Mouse (Mus musculus) hindbrain, postnatal 0 days (tissue): ENCODE data around the gene St3gal4. TPM values are rescaled to one million over a fixed set of nuclear protein-coding genes. Genes with fewer than 3 reads are reported as not detected.

ENCODE experiments used
- ATAC-seq: fragments of 200-750 bp; cut with Nextera tagmentation; 2 replicates; pipeline ENCODE4 v1.8.0; 2017; ENCODE audit warnings: mild to moderate bottlenecking, moderate TSS enrichment, moderate library complexity
- DNase-seq: peaks from one replicate; pipeline ENCODE4 v3.0.0-alpha.2; 2015; ENCODE audit warnings: low spot score
- H3K27ac ChIP-seq: fragments of 300-500 bp; sonication (generic); 2 replicates; pipeline ENCODE4 v1.5.1; 2014; ENCODE audit warnings: mild to moderate bottlenecking
- H3K27me3 ChIP-seq: fragments of 300-500 bp; sonication (generic); 2 replicates; pipeline ENCODE4 v1.6.1; 2014; ENCODE audit warnings: low read length, mixed read lengths; ENCODE audit not compliant: insufficient read depth
- H3K36me3 ChIP-seq: fragments of 300-500 bp; sonication (generic); 2 replicates; pipeline ENCODE4 v1.6.1; 2014; ENCODE audit warnings: low read length, mixed read lengths; ENCODE audit not compliant: insufficient read depth
- H3K4me1 ChIP-seq: fragments of 300-500 bp; sonication (generic); 2 replicates; pipeline ENCODE4 v1.6.1; 2014; ENCODE audit warnings: antibody characterized with exemption, low read length, mixed read lengths; ENCODE audit not compliant: insufficient read depth
- H3K4me2 ChIP-seq: fragments of 300-500 bp; sonication (generic); 2 replicates; pipeline ENCODE4 v1.6.1; 2014; ENCODE audit warnings: low read depth, mild to moderate bottlenecking, low read length, moderate library complexity, mixed read lengths
- H3K4me3 ChIP-seq: fragments of 300-500 bp; sonication (generic); 2 replicates; pipeline ENCODE4 v1.5.1; 2014; ENCODE audit warnings: low read length
- H3K9ac ChIP-seq: fragments of 300-500 bp; sonication (generic); replicated peaks from 2 replicates; pipeline ENCODE4 v1.6.1; 2014; ENCODE audit warnings: mild to moderate bottlenecking, low read length, moderate library complexity, mixed read lengths
- H3K9me3 ChIP-seq: fragments of 300-500 bp; sonication (generic); 2 replicates; pipeline ENCODE4 v1.6.1; 2016; ENCODE audit warnings: low read length, mixed read lengths
- CTCF ChIP-seq: IDR thresholded peaks from 2 replicates; pipeline ENCODE4 v1.5.1; 2016; ENCODE audit warnings: antibody characterized with exemption, control low read depth, low read depth
- WGBS: fragments of 180-500 bp; shearing (Covaris S2); extraction: QIAGEN DNeasy Blood & Tissue Kit; methylation state at CpG from one replicate; pipeline ENCODE4 v1.1.7; 2014; 5-methylcytosine and 5-hydroxymethylcytosine counted together
- polyA plus RNA-seq: library from polyadenylated mRNA; unstranded; fragments of >200 nt; fragmentation: Nextera tagmentation; extraction: Ambion mirVana; gene quantifications from 2 replicates; pipeline ENCODE4 v1.2.1, GENCODE M21; 2015
- total RNA-seq: library from RNA; depleted of rRNA; stranded (reverse); fragments of >200 nt; gene quantifications from 2 replicates; pipeline ENCODE4 v1.2.3, GENCODE M21; 2014

Gene St3gal4
- total and polyA plus RNA-seq, 2 experiments from 2014 or later = 16.4 to 31.4 TPM

DNA sequence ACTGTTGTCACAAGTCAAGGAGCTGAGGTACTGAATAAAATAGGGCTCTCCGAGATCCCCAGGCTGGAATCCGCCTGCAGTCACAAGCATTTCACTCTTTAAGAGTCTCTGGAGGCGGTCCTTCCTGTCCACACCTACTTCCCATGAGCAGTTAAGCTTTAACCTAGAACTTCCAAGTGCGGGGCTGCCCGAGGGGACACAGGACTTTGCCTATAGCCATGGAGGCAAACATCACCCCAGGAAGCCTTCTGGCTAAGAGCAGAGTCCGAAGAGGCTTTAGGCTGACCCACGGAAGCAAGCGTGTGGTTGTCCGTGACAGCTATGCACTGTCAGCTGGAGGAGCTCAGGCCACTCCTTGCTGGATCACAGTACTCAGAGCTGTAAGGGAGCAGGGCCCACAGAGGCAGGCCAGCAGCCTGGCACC lies 9.9 kb upstream of the St3gal4 start:
- Histone ChIP-seq H3K27ac (no peak overlapping the region), H3K4me2 (no peak overlapping the region), H3K36me3 (peaks cover 7% of the 10 kb centered on the region; the same call in 1 of the 2 replicates), H3K27me3 (no peaks in the 10 kb centered on the region), H3K4me1 (no peaks in the 10 kb centered on the region), H3K9me3 (no peaks in the 10 kb centered on the region), H3K4me3 (no peak overlapping the region), H3K9ac (no peak overlapping the region)
- 88% methylated on average over 9 of the region's 9 CpGs for WGBS
- ATAC-seq (no peak), DNase-seq (no peak)
- no peak for TF ChIP-seq CTCF

DNA sequence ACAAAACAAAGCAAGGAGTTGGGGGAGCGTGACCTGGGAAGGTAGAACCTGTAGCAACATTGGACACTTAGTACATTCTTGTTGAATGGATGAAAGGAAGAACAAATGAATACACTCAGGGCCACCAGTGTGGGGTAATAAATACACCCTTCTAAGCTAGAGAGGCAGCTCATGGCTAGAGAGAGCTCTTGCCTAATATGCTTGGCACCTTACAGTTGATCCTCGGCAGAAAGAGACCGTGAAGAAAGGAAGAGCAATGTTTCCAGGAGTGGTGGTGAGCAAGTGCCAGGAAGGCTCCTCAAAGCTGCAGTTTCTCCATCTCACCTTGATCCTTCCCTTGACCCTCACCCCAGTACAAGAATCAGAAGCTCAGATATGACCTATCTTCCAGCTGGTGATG lies 9.5 kb upstream of the St3gal4 start:
- peaks cover 7% of the 10 kb centered on the region; the same call in 1 of the 2 replicates for H3K36me3 ChIP-seq
- no peak overlapping the region for H3K4me3 ChIP-seq
- H3K9me3 ChIP-seq = no peaks in the 10 kb centered on the region
- H3K27ac ChIP-seq = no peak overlapping the region
- ATAC-seq (no peak), DNase-seq (no peak)
- H3K4me1 ChIP-seq = no peaks in the 10 kb centered on the region
- H3K9ac ChIP-seq = no peak overlapping the region
- H3K4me2 ChIP-seq = no peak overlapping the region
- no peaks in the 10 kb centered on the region for H3K27me3 ChIP-seq
- WGBS = 92% methylated on average over 3 of the region's 3 CpGs
- no peak for TF ChIP-seq CTCF

DNA sequence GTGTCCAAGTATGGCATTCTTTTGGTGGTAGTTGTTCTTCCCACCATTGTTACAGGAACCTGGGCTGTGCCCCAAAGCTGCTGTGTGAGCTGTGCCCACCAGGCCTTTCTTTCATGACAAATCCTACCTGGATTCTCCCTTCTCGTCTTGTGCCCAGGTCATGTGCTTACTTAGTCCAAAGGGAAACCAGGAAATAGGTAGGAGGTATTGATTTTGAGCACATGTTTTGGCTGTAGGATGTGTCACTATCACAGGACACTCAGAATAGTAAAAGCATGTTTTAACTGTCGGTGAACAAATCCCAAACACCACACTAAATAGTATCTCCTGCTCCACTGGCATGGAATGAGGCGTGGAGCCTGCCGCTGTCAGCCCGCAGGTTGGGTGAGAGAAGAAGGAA lies 8.5 kb upstream of the St3gal4 start:
- no peak for TF ChIP-seq CTCF
- Histone ChIP-seq H3K4me1 (no peaks in the 10 kb centered on the region), H3K9me3 (no peaks in the 10 kb centered on the region), H3K36me3 (peaks cover 7% of the 10 kb centered on the region; the same call in 1 of the 2 replicates), H3K9ac (no peak overlapping the region), H3K27me3 (no peaks in the 10 kb centered on the region), H3K27ac (no peak overlapping the region), H3K4me3 (no peak overlapping the region), H3K4me2 (no peak overlapping the region)
- DNase-seq (no peak), ATAC-seq (no peak)
- WGBS = 92% methylated on average over 5 of the region's 5 CpGs

DNA sequence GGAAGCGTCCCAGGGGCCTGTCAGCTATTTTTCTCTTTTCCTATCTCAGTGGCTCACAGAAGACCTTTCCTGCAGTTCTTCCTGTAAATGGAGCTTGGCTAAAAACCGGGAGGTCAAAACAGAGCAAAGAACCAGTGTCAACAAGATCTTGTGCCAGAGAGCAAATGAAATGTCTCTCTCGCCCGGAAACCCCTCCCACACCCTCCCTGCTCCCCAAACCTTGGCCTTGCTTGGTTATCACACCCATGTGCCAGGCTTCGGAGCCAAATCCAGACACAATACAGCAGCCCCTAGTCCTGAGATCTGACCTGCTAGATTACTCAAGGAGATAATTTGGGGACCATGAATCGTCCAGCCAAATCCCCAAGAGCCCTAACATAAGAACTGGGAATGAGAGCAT lies 8.1 kb upstream of the St3gal4 start:
- Histone ChIP-seq H3K27ac (no peak overlapping the region), H3K4me2 (no peak overlapping the region), H3K9ac (no peak overlapping the region), H3K36me3 (peaks cover 7% of the 10 kb centered on the region; the same call in 1 of the 2 replicates), H3K4me1 (no peaks in the 10 kb centered on the region), H3K4me3 (no peak overlapping the region), H3K27me3 (no peaks in the 10 kb centered on the region), H3K9me3 (no peaks in the 10 kb centered on the region)
- no peak for TF ChIP-seq CTCF
- WGBS = 76% methylated on average over 6 of the region's 6 CpGs
- no peak for ATAC-seq
- DNase-seq = no peak

DNA sequence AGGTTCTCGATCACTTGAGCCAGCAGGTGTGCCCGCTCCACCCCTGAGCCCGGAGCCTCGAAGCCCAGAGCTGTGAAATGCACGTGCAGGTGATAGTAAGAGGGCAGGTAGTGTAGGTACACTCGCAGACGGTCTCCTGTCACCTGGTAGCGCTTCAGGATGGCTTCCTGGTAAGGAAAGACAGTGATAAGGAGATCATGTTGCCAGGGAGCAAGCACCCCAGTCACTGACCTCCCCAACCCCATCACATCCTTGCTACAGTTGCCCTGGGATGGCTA lies 5.5 kb upstream of the St3gal4 start:
- no peak for DNase-seq
- 92% methylated on average over 8 of the region's 8 CpGs for WGBS
- Histone ChIP-seq H3K36me3 (peaks cover 7% of the 10 kb centered on the region; the same call in 1 of the 2 replicates), H3K4me2 (no peak overlapping the region), H3K4me1 (no peaks in the 10 kb centered on the region), H3K9me3 (no peaks in the 10 kb centered on the region), H3K27me3 (no peaks in the 10 kb centered on the region), H3K9ac (no peak overlapping the region), H3K4me3 (no peak overlapping the region), H3K27ac (no peak overlapping the region)
- no peak for ATAC-seq
- no peak for TF ChIP-seq CTCF

DNA sequence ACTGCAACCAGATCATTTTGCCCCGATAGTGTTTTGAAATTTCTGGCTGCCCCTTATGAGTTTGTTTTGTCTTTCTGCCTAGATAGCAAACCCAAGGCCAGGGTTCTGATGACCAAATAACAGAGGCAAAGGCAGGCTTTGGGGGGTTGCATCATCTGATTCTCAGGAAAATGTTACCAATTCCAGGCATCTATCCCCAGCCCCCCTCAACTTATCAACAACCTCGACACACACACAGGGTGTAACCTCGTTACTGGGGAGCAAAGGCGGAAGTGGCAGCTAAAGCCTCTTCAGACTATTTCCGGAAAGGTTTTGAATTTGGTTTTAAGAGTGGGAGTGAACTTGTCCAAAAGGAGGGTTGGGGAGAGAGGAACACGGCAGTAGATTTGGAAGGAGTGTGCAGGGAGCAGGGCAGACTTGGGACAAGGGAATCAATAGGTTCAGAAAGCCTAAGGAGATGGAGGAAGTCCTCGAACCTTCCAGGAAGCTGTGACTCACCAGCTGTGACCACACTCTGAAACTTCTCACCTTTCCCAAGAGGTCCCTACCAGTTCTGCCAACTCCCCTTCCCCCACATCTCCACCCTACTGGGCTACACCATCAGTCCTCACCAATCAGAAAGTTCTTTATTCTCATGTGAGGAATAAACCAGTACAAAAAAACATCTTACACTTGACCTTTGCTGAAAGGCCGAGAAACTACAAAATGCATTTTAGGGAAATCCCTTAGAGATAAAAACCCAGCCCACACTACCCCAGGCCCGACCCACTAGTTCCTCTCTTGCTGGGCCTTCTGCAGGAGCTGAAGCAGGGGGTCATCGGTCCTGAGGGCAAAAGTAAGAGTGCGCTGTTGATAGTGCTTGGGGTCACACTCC lies 5.0 kb upstream of the St3gal4 start:
- H3K4me1 ChIP-seq = no peaks in the 10 kb centered on the region
- 85% methylated on average over 11 of the region's 11 CpGs for WGBS
- TF ChIP-seq CTCF = no peak
- no peak for ATAC-seq
- DNase-seq = no peak
- H3K9ac ChIP-seq = no peak overlapping the region
- H3K36me3 ChIP-seq = peaks cover 7% of the 10 kb centered on the region; the same call in 1 of the 2 replicates
- H3K4me2 ChIP-seq = no peak overlapping the region
- H3K9me3 ChIP-seq = no peaks in the 10 kb centered on the region
- no peak overlapping the region for H3K4me3 ChIP-seq
- H3K27me3 ChIP-seq = no peaks in the 10 kb centered on the region
- no peak overlapping the region for H3K27ac ChIP-seq

DNA sequence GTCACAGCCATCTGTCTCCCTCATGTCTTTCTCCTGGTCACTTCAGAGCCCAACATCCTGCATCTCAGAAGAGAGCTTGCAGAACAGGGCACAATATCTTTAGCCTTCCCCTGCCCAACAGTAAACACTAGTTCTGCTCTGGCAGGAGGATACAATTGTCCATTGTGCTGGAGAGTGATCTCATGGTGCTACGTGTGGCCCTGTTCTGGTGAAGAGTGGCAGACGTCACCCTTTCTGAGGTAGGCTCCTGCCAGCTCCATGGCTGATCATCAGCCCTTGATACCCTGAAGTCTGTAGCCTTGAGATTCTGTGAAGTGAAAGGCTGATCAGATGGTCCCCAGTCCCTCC lies 4.4 kb upstream of the St3gal4 start:
- no peak overlapping the region for H3K4me2 ChIP-seq
- H3K9me3 ChIP-seq = no peaks in the 10 kb centered on the region
- no peak overlapping the region for H3K4me3 ChIP-seq
- TF ChIP-seq CTCF = no peak
- no peak overlapping the region for H3K27ac ChIP-seq
- H3K36me3 ChIP-seq = peaks cover 7% of the 10 kb centered on the region; the same call in 1 of the 2 replicates
- 61% methylated on average over 2 of the region's 2 CpGs for WGBS
- H3K27me3 ChIP-seq = no peaks in the 10 kb centered on the region
- ATAC-seq (no peak), DNase-seq (no peak)
- H3K9ac ChIP-seq = no peak overlapping the region
- H3K4me1 ChIP-seq = no peaks in the 10 kb centered on the region
